Mouse (Mus musculus): Measurements from ENCODE around the gene Thap12. TPM values are rescaled to one million over a fixed set of nuclear protein-coding genes. Genes with fewer than 3 reads are reported as not detected.

Gene Thap12
- polyA plus RNA-seq, 1 experiment from 2014 or later: 46.9 TPM

DNA sequence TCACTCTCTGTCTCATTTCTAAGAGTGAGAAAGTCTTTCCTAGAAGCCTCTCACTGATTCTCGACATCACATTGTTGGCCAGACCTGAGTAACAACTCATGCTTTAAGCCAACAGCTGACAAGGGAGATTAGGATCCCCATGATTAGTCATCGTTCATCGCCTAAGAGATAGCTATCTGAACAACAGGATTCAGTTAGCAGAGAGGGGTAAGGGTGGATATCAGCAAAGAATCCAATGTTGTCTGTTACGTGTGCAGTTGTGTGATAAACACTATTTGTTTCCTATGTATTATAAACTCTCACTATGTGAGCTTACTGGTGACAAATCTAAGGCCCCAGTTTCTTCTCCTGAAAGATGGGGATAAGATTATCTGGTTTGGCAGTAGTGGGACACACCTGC lies 28.6 kb upstream of the Thap12 start:
- no peaks in the 10 kb centered on the region for H3K27me3 ChIP-seq
- in situ Hi-C loops (cut with MboI; ENCODE audit: low pct_unique_long_range_greater_than_20kb): no loop called here
- TF ChIP-seq CTCF (IDR thresholded peaks at IDR 0.05): no peak
- no peak for DNase-seq (ENCODE audit: low read depth, low spot score)
- ChIA-PET POLR2A (no interaction called here), CTCF (interaction anchor here (0.9 kb wide), 1 partner anchor 19 kb away, joined by 3 read pairs; no protein-coding TSS in a partner anchor)
- ATAC-seq: no peak

DNA sequence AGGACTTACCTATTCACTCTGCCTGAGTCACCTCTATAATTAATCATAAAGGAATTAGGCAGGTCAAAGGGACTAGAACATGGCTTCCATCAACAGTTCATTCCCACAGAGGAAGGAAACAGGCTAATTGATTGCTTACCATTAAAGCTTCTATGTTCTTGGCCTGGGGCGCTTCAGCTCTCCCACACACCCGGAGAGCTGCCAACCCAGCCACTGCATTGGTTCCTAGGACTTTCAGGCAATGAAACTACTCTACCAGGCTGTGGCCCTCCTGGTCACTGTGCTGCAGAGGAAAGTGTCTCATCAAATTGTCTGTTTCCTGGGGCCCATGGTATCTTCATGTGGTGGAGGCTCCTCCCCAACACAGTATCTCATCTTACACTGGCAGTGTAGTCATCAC lies 25.4 kb upstream of the Thap12 start:
- no peak for TF ChIP-seq CTCF (IDR thresholded peaks at IDR 0.05)
- DNase-seq (ENCODE audit: low read depth, low spot score): no peak
- ChIA-PET POLR2A (interaction anchor here (0.5 kb wide), 1 partner anchor 23 kb away, joined by 3 read pairs; no protein-coding TSS in a partner anchor), CTCF (interaction anchor here (1.2 kb wide), 1 partner anchor 9 kb away, joined by 3 read pairs; no protein-coding TSS in a partner anchor)
- H3K27me3 ChIP-seq: no peaks in the 10 kb centered on the region
- no peak for ATAC-seq
- in situ Hi-C loops (cut with MboI; ENCODE audit: low pct_unique_long_range_greater_than_20kb): no loop called here

GRCm38 (mm10) chr7:98678441-98678840 lies 24.5 kb upstream of the Thap12 start:
- ATAC-seq (no peak), DNase-seq (ENCODE audit: low read depth, low spot score) (no peak)
- in situ Hi-C loops (cut with MboI; ENCODE audit: low pct_unique_long_range_greater_than_20kb): no loop called here
- POLR2A ChIA-PET: no interaction called here
- peaks cover under 1% of the 10 kb centered on the region for H3K27me3 ChIP-seq
- CTCF ChIA-PET: no interaction called here
- no peak for TF ChIP-seq CTCF (IDR thresholded peaks at IDR 0.05)

DNA sequence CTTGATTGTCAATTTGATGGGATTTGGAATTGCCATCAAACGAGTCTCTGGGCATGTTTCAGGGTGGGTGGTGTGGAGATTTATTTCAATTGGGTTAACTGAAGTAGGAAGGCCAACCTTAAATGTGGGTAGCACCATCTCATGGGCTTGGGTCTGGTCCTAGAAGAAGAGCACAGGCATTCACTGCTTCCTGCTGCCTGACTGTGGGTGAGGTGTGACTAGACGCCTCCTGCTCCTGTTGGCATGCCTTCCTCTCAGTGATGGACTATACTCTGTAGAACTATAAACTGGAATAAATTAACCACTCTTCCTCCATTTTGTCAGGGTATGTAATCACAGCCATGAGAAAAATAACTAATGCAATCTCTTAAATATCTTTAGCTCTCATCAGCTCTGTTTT lies 22.2 kb upstream of the Thap12 start:
- DNase-seq (ENCODE audit: low read depth, low spot score): no peak
- ATAC-seq: no peak
- POLR2A ChIA-PET: interaction anchor here (0.8 kb wide), 1 partner anchor 9 kb away, joined by 3 read pairs; no protein-coding TSS in a partner anchor
- peaks cover 5% of the 10 kb centered on the region for H3K27me3 ChIP-seq
- no peak for TF ChIP-seq CTCF (IDR thresholded peaks at IDR 0.05)
- CTCF ChIA-PET: interaction anchor here (1.9 kb wide), 1 partner anchor 17 kb away, joined by 7 read pairs; no protein-coding TSS in a partner anchor
- in situ Hi-C loops (cut with MboI; ENCODE audit: low pct_unique_long_range_greater_than_20kb): no loop called here

DNA sequence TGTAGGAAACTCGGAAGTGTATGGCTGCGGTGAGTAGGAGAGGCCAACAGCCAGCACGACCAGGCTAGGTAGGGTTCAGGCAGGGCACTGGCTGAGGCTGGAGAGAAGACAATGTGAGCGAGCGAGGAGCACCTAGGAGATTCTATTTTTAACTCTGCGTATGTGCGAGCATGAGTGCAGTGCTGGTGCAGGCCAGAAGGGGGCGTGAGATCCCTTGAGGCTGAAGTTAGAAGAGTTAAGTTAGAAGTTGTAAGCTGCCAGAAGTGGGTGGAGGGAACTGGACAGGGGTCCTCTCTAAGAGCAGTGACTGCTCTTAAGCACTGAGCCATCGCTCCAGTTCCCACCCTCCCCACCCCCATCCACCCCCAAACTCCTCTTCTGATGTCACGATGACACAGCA lies 20.1 kb upstream of the Thap12 start:
- no peak for ATAC-seq

GRCm38 (mm10) chr7:98685895-98686294 lies 17.0 kb upstream of the Thap12 start:
- no peak for TF ChIP-seq CTCF (IDR thresholded peaks at IDR 0.05)
- CTCF ChIA-PET: interaction anchor here (1.2 kb wide), 1 partner anchor 14 kb away, joined by 3 read pairs; no protein-coding TSS in a partner anchor
- ATAC-seq (no peak), DNase-seq (ENCODE audit: low read depth, low spot score) (no peak)
- in situ Hi-C loops (cut with MboI; ENCODE audit: low pct_unique_long_range_greater_than_20kb): no loop called here
- POLR2A ChIA-PET: no interaction called here
- peaks cover 5% of the 10 kb centered on the region for H3K27me3 ChIP-seq

More for the DNA sequence above, 20.1 kb upstream of the Thap12 start:
- peaks cover 5% of the 10 kb centered on the region for H3K27me3 ChIP-seq
- ChIA-PET POLR2A (interaction anchor here (2.4 kb wide), 1 partner anchor 10 kb away, joined by 5 read pairs; no protein-coding TSS in a partner anchor), CTCF (interaction anchor here (1.7 kb wide), 1 partner anchor 23 kb away, joined by 5 read pairs; no protein-coding TSS in a partner anchor)
- TF ChIP-seq CTCF (IDR thresholded peaks at IDR 0.05): peak; percentile 19
- in situ Hi-C loops (cut with MboI; ENCODE audit: low pct_unique_long_range_greater_than_20kb): no loop called here
- no peak for DNase-seq (ENCODE audit: low read depth, low spot score)

- no peak for ATAC-seq
- H3K27me3 ChIP-seq: no peaks in the 10 kb centered on the region
- ChIA-PET POLR2A (no interaction called here), CTCF (no interaction called here)
- TF ChIP-seq CTCF (IDR thresholded peaks at IDR 0.05): no peak
- in situ Hi-C loops (cut with MboI; ENCODE audit: low pct_unique_long_range_greater_than_20kb): loop anchor here (10.0 kb wide), 1 partner anchor 205 kb away; the partner anchor contains the start of gene Lrrc32
- DNase-seq (ENCODE audit: low read depth, low spot score): no peak
These were observed 12.8 kb upstream of the Thap12 start for GRCm38 (mm10) chr7:98690126-98690525.

GRCm38 (mm10) chr7:98690831-98691230 lies 12.1 kb upstream of the Thap12 start:
- CTCF ChIA-PET: no interaction called here
- in situ Hi-C loops (cut with MboI; ENCODE audit: low pct_unique_long_range_greater_than_20kb): loop anchor here (10.0 kb wide), 1 partner anchor 206 kb away; the partner anchor contains the start of gene Lrrc32
- POLR2A ChIA-PET: interaction anchor here (1.1 kb wide), 1 partner anchor 18 kb away, joined by 4 read pairs; no protein-coding TSS in a partner anchor
- TF ChIP-seq CTCF (IDR thresholded peaks at IDR 0.05): no peak
- no peaks in the 10 kb centered on the region for H3K27me3 ChIP-seq
- no peak for DNase-seq (ENCODE audit: low read depth, low spot score)
- ATAC-seq: no peak

DNA sequence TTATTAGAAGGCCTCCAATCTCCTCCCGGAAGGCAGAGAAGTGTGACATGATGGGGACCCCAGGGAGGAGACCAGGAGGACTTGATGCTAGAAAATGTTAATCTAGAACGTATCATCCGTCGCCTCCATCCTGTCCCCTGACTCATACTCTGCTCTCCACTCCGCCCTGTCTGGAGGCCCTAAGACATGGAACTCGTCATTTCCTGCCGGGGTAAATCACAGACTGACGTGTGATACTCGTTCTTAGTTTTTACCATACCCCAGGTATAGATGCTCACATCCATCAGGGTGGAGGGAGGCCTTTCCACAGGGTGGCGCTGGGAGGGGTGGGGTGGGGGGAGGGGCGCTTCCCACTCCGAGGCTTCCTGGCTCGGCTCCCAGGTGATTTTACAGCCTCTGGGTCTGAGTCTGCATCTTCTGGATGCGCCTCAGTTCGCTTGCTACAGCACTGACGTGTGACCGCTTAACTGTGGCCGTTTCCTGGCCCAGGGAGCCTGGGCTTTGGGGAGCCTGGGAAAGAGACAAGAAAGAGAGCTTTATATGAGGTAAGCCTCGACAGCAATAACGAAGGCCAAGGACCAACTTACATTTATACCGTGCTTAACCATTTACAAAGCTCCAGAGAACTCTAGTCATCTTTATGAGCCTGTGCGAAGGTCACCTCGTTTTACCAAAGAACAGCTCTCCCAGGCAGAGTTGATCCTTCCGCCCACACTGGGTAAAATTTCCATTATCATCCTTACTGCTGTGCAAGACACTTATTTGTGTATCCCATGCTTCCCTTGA lies 9.9 kb upstream of the Thap12 start:
- in situ Hi-C loops (cut with MboI; ENCODE audit: low pct_unique_long_range_greater_than_20kb): loop anchor here (10.0 kb wide), 1 partner anchor 208 kb away; the partner anchor contains the start of gene Lrrc32
- peak; percentile 86 for ATAC-seq
- no peaks in the 10 kb centered on the region for H3K27me3 ChIP-seq
- CTCF ChIA-PET: no interaction called here
- POLR2A ChIA-PET: interaction anchor here (0.9 to 1.1 kb wide), 2 partner anchors 10 kb away, joined by 3 to 5 read pairs; no protein-coding TSS in a partner anchor
- TF ChIP-seq CTCF (IDR thresholded peaks at IDR 0.05): no peak
- DNase-seq (ENCODE audit: low read depth, low spot score): peak; percentile 70

- in situ Hi-C loops (cut with MboI; ENCODE audit: low pct_unique_long_range_greater_than_20kb): loop anchor here (10.0 kb wide), 1 partner anchor 209 kb away; the partner anchor contains the start of gene Lrrc32
- POLR2A ChIA-PET: interaction anchor here (1.1 kb wide), 1 partner anchor 9 kb away, joined by 3 read pairs; no protein-coding TSS in a partner anchor
- ATAC-seq (no peak), DNase-seq (ENCODE audit: low read depth, low spot score) (no peak)
- TF ChIP-seq CTCF (IDR thresholded peaks at IDR 0.05): no peak
- CTCF ChIA-PET: no interaction called here
- no peaks in the 10 kb centered on the region for H3K27me3 ChIP-seq
These were observed 8.9 kb upstream of the Thap12 start for GRCm38 (mm10) chr7:98694046-98694445.
